Mouse (Mus musculus): ENCODE results near the gene Pygo1. TPM values are rescaled to one million over a fixed set of nuclear protein-coding genes. Genes with fewer than 3 reads are reported as not detected.

Pygo1 gene
- polyA plus RNA-seq, 1 experiment from 2014 or later = 1.8 TPM

- no peak for ATAC-seq
- WGBS = 94% methylated on average over 1 of the region's 1 CpGs
- Histone ChIP-seq H3K4me2 (replicated peaks; ENCODE audit: low read depth, low read length) (no peak overlapping the region), H3K4me1 (ENCODE audit: insufficient read depth, low read depth, low read length) (no peaks in the 10 kb centered on the region), H3K36me3 (ENCODE audit: insufficient read depth, low read length) (no peaks in the 10 kb centered on the region), H3K27me3 (replicated peaks; ENCODE audit: insufficient read depth, low read length) (no peaks in the 10 kb centered on the region), H3K9me3 (ENCODE audit: low read length) (no peaks in the 10 kb centered on the region), H3K4me3 (ENCODE audit: low read depth, low read length) (no peak overlapping the region), H3K9ac (replicated peaks; ENCODE audit: low read depth) (no peak overlapping the region), H3K27ac (ENCODE audit: low read length) (no peak overlapping the region)
- no peak; the same call in 1 of the 2 replicates for TF ChIP-seq CTCF (IDR thresholded peaks at IDR 0.05)
- TF ChIP-seq EP300 (IDR thresholded peaks at IDR 0.05) = no peak
- no peak for DNase-seq (ENCODE audit: low spot score)
Measured at GRCm38 (mm10) chr9:72947010-72947409, 21.6 kb downstream of the Pygo1 start.

DNA sequence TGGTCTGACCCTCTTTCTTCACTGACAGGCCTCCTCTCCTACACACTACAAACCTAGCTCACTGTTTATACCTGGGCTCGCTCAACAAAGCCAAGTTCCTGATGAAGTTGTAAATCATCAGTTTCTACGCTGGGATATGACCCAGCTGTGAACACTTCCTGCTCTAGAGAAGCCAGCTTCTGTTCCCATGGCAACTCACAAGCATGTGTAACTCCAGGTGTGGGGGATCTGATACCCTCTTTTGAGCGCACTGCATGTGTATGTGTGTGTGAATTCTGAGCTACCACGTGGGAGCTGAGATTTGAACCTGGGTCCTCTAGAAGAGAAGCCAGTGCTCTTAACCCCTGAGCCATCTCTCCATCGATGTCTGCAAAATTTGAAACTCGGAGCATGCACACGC, 24.1 kb downstream of the Pygo1 start:
- H3K4me3 ChIP-seq (ENCODE audit: low read depth, low read length) = no peak overlapping the region
- TF ChIP-seq EP300 (IDR thresholded peaks at IDR 0.05) (no peak), CTCF (IDR thresholded peaks at IDR 0.05) (no peak)
- no peak overlapping the region for H3K4me2 ChIP-seq (replicated peaks; ENCODE audit: low read depth, low read length)
- no peaks in the 10 kb centered on the region for H3K4me1 ChIP-seq (ENCODE audit: insufficient read depth, low read depth, low read length)
- no peak overlapping the region for H3K9ac ChIP-seq (replicated peaks; ENCODE audit: low read depth)
- H3K9me3 ChIP-seq (ENCODE audit: low read length) = no peaks in the 10 kb centered on the region
- ATAC-seq = no peak
- 70% methylated on average over 7 of the region's 7 CpGs for WGBS
- DNase-seq (ENCODE audit: low spot score) = no peak
- no peak overlapping the region for H3K27ac ChIP-seq (ENCODE audit: low read length)
- no peaks in the 10 kb centered on the region for H3K36me3 ChIP-seq (ENCODE audit: insufficient read depth, low read length)
- H3K27me3 ChIP-seq (replicated peaks; ENCODE audit: insufficient read depth, low read length) = no peaks in the 10 kb centered on the region

DNA sequence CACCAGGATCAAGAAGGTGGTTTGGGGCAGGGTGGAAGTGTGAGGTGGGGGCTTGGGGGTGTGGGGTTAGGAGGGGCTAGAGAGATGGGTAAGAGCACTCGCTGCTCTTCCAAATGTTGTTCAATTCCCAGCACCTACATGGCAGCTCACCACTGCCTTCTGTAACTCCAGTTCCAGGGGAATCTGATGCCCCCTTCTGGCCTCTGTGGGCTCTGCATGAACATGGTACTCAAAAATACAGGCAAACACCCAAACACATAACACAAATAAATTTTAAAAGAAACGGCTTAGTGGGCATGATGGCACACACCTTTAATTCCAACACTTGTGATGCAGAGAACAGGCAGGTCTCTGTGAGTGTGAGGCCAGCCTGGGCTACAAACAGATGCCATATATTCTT, 29.3 kb downstream of the Pygo1 start:
- Histone ChIP-seq H3K27ac (ENCODE audit: low read length) (no peak overlapping the region), H3K36me3 (ENCODE audit: insufficient read depth, low read length) (no peaks in the 10 kb centered on the region), H3K9ac (replicated peaks; ENCODE audit: low read depth) (no peak overlapping the region), H3K4me1 (ENCODE audit: insufficient read depth, low read depth, low read length) (peaks cover 4% of the 10 kb centered on the region; the same call in 1 of the 2 replicates), H3K4me2 (replicated peaks; ENCODE audit: low read depth, low read length) (no peak overlapping the region), H3K9me3 (ENCODE audit: low read length) (no peaks in the 10 kb centered on the region), H3K27me3 (replicated peaks; ENCODE audit: insufficient read depth, low read length) (no peaks in the 10 kb centered on the region), H3K4me3 (ENCODE audit: low read depth, low read length) (no peak overlapping the region)
- no peak for TF ChIP-seq EP300 (IDR thresholded peaks at IDR 0.05)
- peak; percentile 61 for TF ChIP-seq CTCF (IDR thresholded peaks at IDR 0.05)
- WGBS = 52% methylated on average over 2 of the region's 2 CpGs
- ATAC-seq (no peak), DNase-seq (ENCODE audit: low spot score) (peak; percentile 29)

DNA sequence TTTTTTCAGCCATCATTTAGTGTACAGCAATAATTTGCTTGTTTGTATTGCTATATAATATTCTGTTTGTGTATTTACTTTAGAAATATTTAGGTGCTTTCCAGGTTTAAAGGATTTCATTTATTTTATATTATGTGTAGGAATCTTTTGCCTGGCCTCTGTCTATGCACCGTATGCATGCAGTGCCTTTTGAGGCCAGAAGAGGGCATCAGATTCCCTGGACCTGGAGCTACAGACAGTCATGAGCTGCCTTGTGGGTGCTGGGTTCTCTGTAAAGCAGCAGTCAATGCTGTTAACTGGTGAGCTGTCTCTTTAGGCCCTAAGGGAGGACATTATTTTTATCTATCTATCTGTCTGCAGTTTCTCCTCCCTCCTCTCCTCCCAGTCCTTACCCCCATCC, 30.1 kb downstream of the Pygo1 start:
- TF ChIP-seq CTCF (IDR thresholded peaks at IDR 0.05) (peak; percentile 79), EP300 (IDR thresholded peaks at IDR 0.05) (no peak)
- Histone ChIP-seq H3K4me2 (replicated peaks; ENCODE audit: low read depth, low read length) (no peak overlapping the region), H3K27ac (ENCODE audit: low read length) (no peak overlapping the region), H3K4me1 (ENCODE audit: insufficient read depth, low read depth, low read length) (peaks cover 4% of the 10 kb centered on the region; the same call in 1 of the 2 replicates), H3K9me3 (ENCODE audit: low read length) (no peaks in the 10 kb centered on the region), H3K4me3 (ENCODE audit: low read depth, low read length) (no peak overlapping the region), H3K9ac (replicated peaks; ENCODE audit: low read depth) (no peak overlapping the region), H3K27me3 (replicated peaks; ENCODE audit: insufficient read depth, low read length) (no peaks in the 10 kb centered on the region), H3K36me3 (ENCODE audit: insufficient read depth, low read length) (no peaks in the 10 kb centered on the region)
- ATAC-seq (no peak), DNase-seq (ENCODE audit: low spot score) (peak; percentile 53)
- WGBS = 4% methylated on average over 1 of the region's 1 CpGs

DNA sequence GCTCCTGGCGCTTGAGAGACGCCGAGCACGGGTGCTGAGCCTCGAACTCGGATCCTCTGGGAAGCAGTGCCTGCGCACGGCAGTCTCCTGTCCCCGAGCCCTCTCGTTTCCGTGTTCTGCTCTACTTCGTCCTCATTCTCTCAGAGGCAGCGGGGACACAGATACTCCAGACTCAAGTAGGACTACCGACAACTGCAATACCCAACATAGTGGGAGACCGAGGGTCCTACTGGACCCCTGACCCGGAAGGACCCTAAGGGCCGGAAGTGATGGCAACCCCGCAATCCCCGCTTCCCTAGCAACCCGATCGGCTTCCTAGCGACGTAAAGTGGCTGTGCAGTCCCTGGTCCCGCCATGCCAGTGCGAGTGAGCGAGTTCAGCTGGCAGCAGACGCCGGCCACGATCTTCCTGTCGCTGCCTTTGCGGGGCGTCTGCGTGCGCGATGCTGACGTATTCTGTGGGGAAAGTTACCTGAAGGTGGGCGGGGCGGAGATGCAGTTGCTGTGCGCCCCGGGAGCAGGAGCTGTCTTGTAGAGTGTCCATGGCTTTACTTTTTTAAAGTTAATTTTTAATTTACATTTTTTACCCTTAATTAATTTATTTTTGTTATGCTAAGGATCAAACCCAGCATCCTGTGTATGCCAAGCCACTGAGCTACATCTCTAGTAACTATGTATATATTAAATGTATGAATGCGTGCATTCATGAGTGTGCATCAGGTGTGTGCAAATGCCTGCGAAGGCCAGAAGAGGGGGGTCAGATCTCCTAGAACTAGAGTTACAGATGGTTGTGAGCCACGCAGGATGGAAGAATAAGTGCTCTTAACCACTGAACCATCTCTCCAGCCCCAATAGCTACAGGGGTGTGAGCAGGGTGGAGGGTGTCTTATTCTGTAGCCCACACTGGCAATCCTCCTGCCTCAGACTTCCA, 33.3 kb downstream of the Pygo1 start, which contains the start of the genes Dyx1c1 and Gm44503:
Gene Dyx1c1, plus strand, starts transcription at position 265 of the 930 bp plus-strand sequence.
Gene Gm44503, plus strand, starts transcription at position 332 of the 930 bp plus-strand sequence.
- peak within 1 kb of the TSS; percentile 73 for H3K27ac ChIP-seq (ENCODE audit: low read length)
- DNase-seq (ENCODE audit: low spot score) (peak; percentile 93), ATAC-seq (peak; percentile 96)
- 1% methylated on average over 43 of the region's 43 CpGs for WGBS
- H3K9ac ChIP-seq (replicated peaks; ENCODE audit: low read depth) = peak within 1 kb of the TSS; percentile 54
- no peak for TF ChIP-seq EP300 (IDR thresholded peaks at IDR 0.05)
- peak; percentile 43 for TF ChIP-seq CTCF (IDR thresholded peaks at IDR 0.05)
- H3K4me1 ChIP-seq (ENCODE audit: insufficient read depth, low read depth, low read length) = peaks cover 4% of the 10 kb centered on the region; the same call in 1 of the 2 replicates
- no peaks in the 10 kb centered on the region for H3K36me3 ChIP-seq (ENCODE audit: insufficient read depth, low read length)
- H3K4me3 ChIP-seq (ENCODE audit: low read depth, low read length) = peak within 1 kb of the TSS; percentile 63
- no peaks in the 10 kb centered on the region for H3K9me3 ChIP-seq (ENCODE audit: low read length)
- H3K27me3 ChIP-seq (replicated peaks; ENCODE audit: insufficient read depth, low read length) = no peaks in the 10 kb centered on the region
- peak within 1 kb of the TSS; percentile 74 for H3K4me2 ChIP-seq (replicated peaks; ENCODE audit: low read depth, low read length)

DNA sequence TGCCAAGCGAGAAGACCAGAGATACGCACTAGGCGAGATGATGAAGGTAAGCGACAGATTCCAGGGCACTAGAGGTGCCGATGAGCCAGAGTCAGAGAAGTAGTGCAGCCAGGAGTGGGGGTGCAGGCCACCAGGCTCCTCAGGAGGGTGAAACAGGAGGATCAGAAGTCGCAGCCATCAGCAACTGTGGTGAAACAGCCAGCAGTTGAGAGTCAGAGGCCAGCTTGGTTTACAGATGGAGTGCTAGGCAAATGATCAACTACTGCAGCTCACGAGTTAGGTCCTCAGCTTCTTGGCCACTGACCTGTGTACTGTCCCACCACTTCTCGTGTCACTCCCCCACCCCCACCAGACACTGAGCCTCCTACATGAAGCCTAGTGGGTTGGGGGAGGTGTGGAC, 35.9 kb downstream of the Pygo1 start:
- no peak overlapping the region for H3K9ac ChIP-seq (replicated peaks; ENCODE audit: low read depth)
- WGBS = 66% methylated on average over 8 of the region's 8 CpGs
- no peak for ATAC-seq

More for the DNA sequence above, 35.9 kb downstream of the Pygo1 start:
- H3K4me3 ChIP-seq (ENCODE audit: low read depth, low read length) = no peak overlapping the region
- no peak overlapping the region for H3K27ac ChIP-seq (ENCODE audit: low read length)
- H3K4me2 ChIP-seq (replicated peaks; ENCODE audit: low read depth, low read length) = no peak overlapping the region
- no peaks in the 10 kb centered on the region for H3K36me3 ChIP-seq (ENCODE audit: insufficient read depth, low read length)
- H3K27me3 ChIP-seq (replicated peaks; ENCODE audit: insufficient read depth, low read length) = no peaks in the 10 kb centered on the region
- DNase-seq (ENCODE audit: low spot score) = no peak
- H3K4me1 ChIP-seq (ENCODE audit: insufficient read depth, low read depth, low read length) = peaks cover 4% of the 10 kb centered on the region; the same call in 1 of the 2 replicates
- TF ChIP-seq EP300 (IDR thresholded peaks at IDR 0.05) (no peak), CTCF (IDR thresholded peaks at IDR 0.05) (no peak)
- no peaks in the 10 kb centered on the region for H3K9me3 ChIP-seq (ENCODE audit: low read length)

All from lung, postnatal 0 days (tissue).